Comparison of ENCODE assay signal across 11 mouse cellular contexts in the genomic region with DNA sequence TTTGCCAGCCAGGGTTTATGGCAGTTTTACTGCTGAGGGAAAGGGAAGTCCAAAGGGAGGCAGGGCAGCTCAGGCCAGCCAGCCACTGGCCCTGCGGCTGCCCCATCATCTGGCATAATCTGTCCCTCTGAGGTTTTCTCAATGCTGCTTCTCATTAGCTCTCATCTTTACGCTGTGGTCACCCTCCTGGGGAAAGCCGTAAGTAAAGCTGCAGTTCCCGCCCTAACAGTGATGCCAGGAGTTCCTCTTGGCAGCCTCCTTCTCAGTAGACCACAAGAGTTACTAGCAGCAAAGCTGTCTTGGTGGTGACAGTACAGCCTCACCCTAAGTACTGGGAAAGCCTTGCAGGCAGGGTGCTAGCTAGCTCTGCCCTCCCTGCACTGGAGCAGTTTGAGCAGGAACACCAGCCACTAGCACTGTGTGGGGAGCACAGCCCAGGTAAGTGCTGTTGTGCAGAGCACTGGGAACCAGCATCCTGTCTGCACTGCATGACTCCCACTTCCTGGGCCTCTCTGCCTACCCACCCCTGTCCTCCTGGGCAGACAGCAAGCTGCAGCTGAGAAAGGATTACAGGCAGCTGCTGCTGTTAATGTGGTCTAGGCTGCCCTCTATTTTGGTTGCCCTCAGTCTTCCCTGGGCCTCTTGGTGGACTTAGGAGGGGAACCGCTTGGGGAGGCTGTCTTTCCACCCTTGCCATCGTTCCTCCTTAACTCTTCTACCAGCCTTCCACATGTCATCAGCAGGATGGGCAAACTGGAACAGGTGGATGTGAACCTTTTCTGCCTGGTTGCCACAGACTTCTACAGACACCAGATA. TPM values are rescaled to one million over a fixed set of nuclear protein-coding genes. Genes with fewer than 3 reads are reported as not detected.
A peak's percentile ranks its signal among the peaks of the same experiment; 100 is the strongest.
DNase-seq lines count a peak whose midpoint lies in the region; ATAC-seq lines count a peak whose summit lies in the region.
"Had no signal": no experiment of that assay in that cellular context is flagged by ENCODE, and none has a peak within 500 bp of the region (broad histone marks: within the 10 kb centered on the region; RNA-seq: fewer than 3 reads in every experiment).

A gene (plus strand): TSS at position 103 of the 816 bp plus-strand sequence.

- no peak for DNase-seq in heart, postnatal 36 days
- DNase-seq in lung, postnatal 36 days, result no peak
- DNase-seq in thymus, postnatal 10 days (ENCODE audit: low spot score in 2 of 2), result peak; percentile 58 to 59
- DNase-seq in retina, postnatal 1 day, result no peak
- DNase-seq: cerebellum, adult 11 months; gastrocnemius, postnatal 14 days had no signal

- intact Hi-C loops in heart, postnatal 36 days (cut with DNase I), result no loop called here

- H3K4me2 ChIP-seq in heart, embryonic 12.5 days, result no peak within 1 kb of the TSS
- no peak within 1 kb of the TSS for H3K4me2 ChIP-seq in lung, embryonic 15.5 days
- no peak within 1 kb of the TSS for H3K4me2 ChIP-seq in liver, embryonic 15.5 days
- H3K4me2 ChIP-seq in neural tube, embryonic 15.5 days, result no peak within 1 kb of the TSS

- H3K36me3 ChIP-seq in heart, embryonic 12.5 days, result peaks cover 79% of the 10 kb centered on the region
- H3K36me3 ChIP-seq in lung, embryonic 15.5 days, result peaks cover 51% of the 10 kb centered on the region
- peaks cover 69% of the 10 kb centered on the region for H3K36me3 ChIP-seq in liver, embryonic 15.5 days (replicated peaks)
- peaks cover 80% of the 10 kb centered on the region for H3K36me3 ChIP-seq in neural tube, embryonic 15.5 days

- H3K4me1 ChIP-seq in heart, embryonic 12.5 days (replicated peaks), result peaks cover 21% of the 10 kb centered on the region
- H3K4me1 ChIP-seq in lung, embryonic 15.5 days, result peaks cover 21% of the 10 kb centered on the region
- H3K4me1 ChIP-seq in liver, embryonic 15.5 days (replicated peaks), result peaks cover 43% of the 10 kb centered on the region
- no peaks in the 10 kb centered on the region for H3K4me1 ChIP-seq in neural tube, embryonic 15.5 days

- H3K27me3 ChIP-seq in heart, embryonic 12.5 days (replicated peaks), result no peaks in the 10 kb centered on the region
- no peaks in the 10 kb centered on the region for H3K27me3 ChIP-seq in lung, embryonic 15.5 days
- H3K27me3 ChIP-seq in liver, embryonic 15.5 days, result no peaks in the 10 kb centered on the region
- no peaks in the 10 kb centered on the region for H3K27me3 ChIP-seq in neural tube, embryonic 15.5 days (replicated peaks)
- H3K27me3 ChIP-seq: CH12.LX had no signal

- H3K27ac ChIP-seq in heart, embryonic 12.5 days (ENCODE audit: poor library complexity, severe bottlenecking), result 0 out of 2 replicates have a peak within 1 kb of the TSS, but pooled peaks have one; percentile 30
- peak within 1 kb of the TSS; percentile 87 for H3K27ac ChIP-seq in lung, embryonic 15.5 days
- peak within 1 kb of the TSS; percentile 90 for H3K27ac ChIP-seq in liver, embryonic 15.5 days (replicated peaks)
- no peak within 1 kb of the TSS for H3K27ac ChIP-seq in neural tube, embryonic 15.5 days (replicated peaks)

- H3K4me3 ChIP-seq in heart, embryonic 12.5 days, result no peak within 1 kb of the TSS
- H3K4me3 ChIP-seq in lung, embryonic 15.5 days, result no peak within 1 kb of the TSS
- no peak within 1 kb of the TSS for H3K4me3 ChIP-seq in liver, embryonic 15.5 days (replicated peaks)
- no peak within 1 kb of the TSS for H3K4me3 ChIP-seq in neural tube, embryonic 15.5 days (replicated peaks)

- no peak for ATAC-seq in heart, embryonic 12.5 days (ENCODE audit: insufficient number of reproducible peaks, low FRiP score)
- no peak for ATAC-seq in lung, embryonic 15.5 days (ENCODE audit: borderline replicate concordance, extremely low read depth, low FRiP score, low TSS enrichment)
- no peak for ATAC-seq in liver, embryonic 15.5 days (ENCODE audit: insufficient read depth)
- ATAC-seq in neural tube, embryonic 15.5 days (ENCODE audit: low FRiP score), result no peak

- WGBS in heart, embryonic 12.5 days, result 85% methylated on average over 6 of the region's 6 CpGs
- WGBS in lung, embryonic 15.5 days, result 87% methylated on average over 6 of the region's 6 CpGs
- 76% methylated on average over 6 of the region's 6 CpGs for WGBS in liver, embryonic 15.5 days (ENCODE audit: insufficient replicate concordance)
- WGBS in neural tube, embryonic 15.5 days, result 67% methylated on average over 6 of the region's 6 CpGs

- no peaks in the 10 kb centered on the region for H3K9me3 ChIP-seq in heart, embryonic 12.5 days (replicated peaks)
- no peaks in the 10 kb centered on the region for H3K9me3 ChIP-seq in lung, embryonic 15.5 days
- no peaks in the 10 kb centered on the region for H3K9me3 ChIP-seq in liver, embryonic 15.5 days (replicated peaks)
- no peaks in the 10 kb centered on the region for H3K9me3 ChIP-seq in neural tube, embryonic 15.5 days (replicated peaks)

- no peak within 1 kb of the TSS for H3K9ac ChIP-seq in heart, embryonic 12.5 days
- H3K9ac ChIP-seq in lung, embryonic 15.5 days, result no peak within 1 kb of the TSS
- no peak within 1 kb of the TSS for H3K9ac ChIP-seq in liver, embryonic 15.5 days
- H3K9ac ChIP-seq in neural tube, embryonic 15.5 days (replicated peaks), result no peak within 1 kb of the TSS

RNA-seq across cellular contexts. Expression of the gene that starts here (rescaled TPM):
- polyA plus RNA-seq in heart, embryonic 12.5 days (2016; fragmentation: Nextera tagmentation; extraction: Ambion mirVana), result 0.31 and 0.62 TPM in 2 replicates
- under 1 TPM; 0.39 to 0.60 TPM for total RNA-seq in heart, postnatal 36 days (2021)
- polyA plus RNA-seq in lung, embryonic 15.5 days (2015; fragmentation: Nextera tagmentation; extraction: Ambion mirVana), result 0.76 and 0.79 TPM in 2 replicates
- 0.10 and 0.30 TPM in 2 replicates for polyA plus RNA-seq in liver, embryonic 15.5 days (2015; fragmentation: Nextera tagmentation; extraction: Ambion mirVana)
- 2.9 and 3.7 TPM in 2 replicates for polyA plus RNA-seq in neural tube, embryonic 15.5 days (2015; fragmentation: Nextera tagmentation; extraction: Ambion mirVana)

Comparison
In these comparisons a context has a peak if more than half of its experiments do, and no peak if none do; other contexts are left out.
1. DNase-seq: peak in thymus, postnatal 10 days (2 of 2); none in heart, postnatal 36 days (0 of 2), lung, postnatal 36 days (single experiment) and retina, postnatal 1 day (single experiment).